Mouse (Mus musculus) liver, embryonic 14.5 days (tissue): Measurements from ENCODE around the gene Mrpl27. TPM values are rescaled to one million over a fixed set of nuclear protein-coding genes. Genes with fewer than 3 reads are reported as not detected.
A peak's percentile ranks its signal among the peaks of the same experiment; 100 is the strongest.

Experiments
- ATAC-seq: fragments of 200-750 bp; cut with Nextera tagmentation; 2 replicates; pipeline ENCODE4 v1.8.0; 2017; ENCODE audit warnings: moderate number of reproducible peaks, mild to moderate bottlenecking, moderate library complexity; ENCODE audit not compliant: insufficient read depth
- DNase-seq, 3 experiments: peaks; one replicate each; pipeline ENCODE4 v3.0.0-alpha.2; 2012 to 2013; ENCODE audit warnings: low read depth in 3 of 3, low spot score in 3 of 3
- H3K27ac ChIP-seq: fragments of 300-500 bp; sonication (generic); 2 replicates; pipeline ENCODE4 v1.5.1; 2014; ENCODE audit warnings: moderate library complexity, mild to moderate bottlenecking, control low read depth, inconsistent platforms
- H3K27me3 ChIP-seq: fragments of 300-500 bp; sonication (generic); 2 replicates; pipeline ENCODE4 v1.6.1; 2014; ENCODE audit warnings: mild to moderate bottlenecking, low read length, moderate library complexity; ENCODE audit not compliant: control insufficient read depth, insufficient read depth
- H3K36me3 ChIP-seq: fragments of 300-500 bp; sonication (generic); replicated peaks from 2 replicates; pipeline ENCODE4 v1.6.1; 2014; ENCODE audit warnings: low read depth; ENCODE audit not compliant: control insufficient read depth, insufficient read depth
- H3K4me1 ChIP-seq, 2 experiments: fragments of 200-500 bp in 1 of 2; fragments of 300-500 bp in 1 of 2; sonication (generic) in 1 of 2; replicated peaks; 2 replicates each; pipeline ENCODE4 v1.6.1; 2012 to 2014; ENCODE audit warnings: antibody characterized with exemption in 1 of 2, inconsistent platforms in 1 of 2, low read length in 1 of 2; ENCODE audit not compliant: control insufficient read depth in 2 of 2, insufficient read depth in 2 of 2
- H3K4me2 ChIP-seq: fragments of 300-500 bp; sonication (generic); 2 replicates; pipeline ENCODE4 v1.6.1; 2014; ENCODE audit warnings: low read depth, mild to moderate bottlenecking, control low read depth, moderate library complexity
- H3K4me3 ChIP-seq, 2 experiments: fragments of 200-500 bp in 1 of 2; fragments of 300-500 bp in 1 of 2; sonication (generic) in 1 of 2; 2 replicates each; pipeline ENCODE4 v1.5.1; 2012 to 2014; ENCODE audit warnings: low read depth in 2 of 2, low read length in 2 of 2, mild to moderate bottlenecking in 2 of 2, control low read depth in 1 of 2, inconsistent platforms in 1 of 2, moderate library complexity in 1 of 2; ENCODE audit not compliant: insufficient read depth in 1 of 2
- H3K9ac ChIP-seq: fragments of 300-500 bp; sonication (generic); replicated peaks from 2 replicates; pipeline ENCODE4 v1.6.1; 2014; ENCODE audit warnings: mild to moderate bottlenecking, control low read depth, moderate library complexity
- H3K9me3 ChIP-seq: fragments of 300-500 bp; sonication (generic); 2 replicates; pipeline ENCODE4 v1.6.1; 2016; ENCODE audit warnings: low read length, mixed read lengths; ENCODE audit not compliant: control insufficient read depth
- CTCF ChIP-seq: IDR thresholded peaks from 2 replicates; pipeline ENCODE4 v1.5.1; 2016; ENCODE audit warnings: antibody characterized with exemption, low read depth, control low read depth
- EP300 ChIP-seq: IDR thresholded peaks from 2 replicates; pipeline ENCODE4 v1.6.1; 2016; ENCODE audit warnings: antibody characterized with exemption, low read depth
- WGBS: fragments of 180-500 bp; shearing (Covaris S2); extraction: QIAGEN DNeasy Blood & Tissue Kit; methylation state at CpG from one replicate; pipeline ENCODE4 v1.1.7; 2014; ENCODE audit not compliant: insufficient replicate concordance; 5-methylcytosine and 5-hydroxymethylcytosine counted together
- polyA plus RNA-seq, 2 experiments: library from polyadenylated mRNA; depleted of rRNA in 1 of 2; stranded (reverse) in 1 of 2; unstranded in 1 of 2; fragments of >200 nt; fragmentation: Nextera tagmentation in 1 of 2; extraction: Ambion mirVana in 1 of 2; gene quantifications; 2 replicates each; pipeline versions ENCODE4 v1.2.1 to v1.2.3; 2012 to 2014

Mrpl27 gene
- polyA plus RNA-seq, 2 experiments = 56.8 to 61.3 TPM

DNA sequence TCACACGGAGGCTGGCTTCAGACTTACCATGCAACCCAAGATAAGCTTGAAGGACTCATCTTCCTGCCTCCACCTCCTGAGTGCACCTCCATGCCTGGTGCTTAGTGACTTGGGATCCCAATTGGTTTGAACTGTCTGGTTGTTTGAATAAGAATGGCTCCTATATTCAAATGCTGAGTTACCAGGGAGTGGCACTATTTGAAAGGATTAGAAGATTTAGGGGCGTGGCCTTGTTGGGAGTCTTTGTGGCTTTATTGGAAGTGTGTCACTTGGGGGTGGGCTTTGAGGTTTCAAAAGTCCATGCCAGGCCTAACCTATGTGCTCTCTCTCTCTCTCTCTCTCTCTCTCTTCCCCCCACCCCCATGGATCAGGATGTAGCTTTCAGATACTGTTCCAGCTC, 35.9 kb upstream of the Mrpl27 start:
- Histone ChIP-seq H3K4me3 (no peak overlapping the region), H3K9me3 (no peaks in the 10 kb centered on the region), H3K27ac (no peak overlapping the region), H3K9ac (no peak overlapping the region), H3K4me2 (no peak overlapping the region), H3K36me3 (no peaks in the 10 kb centered on the region), H3K27me3 (no peaks in the 10 kb centered on the region), H3K4me1 (no peaks in the 10 kb centered on the region; a peak in 1 of 4 replicates)
- ATAC-seq (no peak), DNase-seq (no peak)
- WGBS = 68% methylated on average over 2 of the region's 2 CpGs
- TF ChIP-seq CTCF (no peak), EP300 (no peak)

DNA sequence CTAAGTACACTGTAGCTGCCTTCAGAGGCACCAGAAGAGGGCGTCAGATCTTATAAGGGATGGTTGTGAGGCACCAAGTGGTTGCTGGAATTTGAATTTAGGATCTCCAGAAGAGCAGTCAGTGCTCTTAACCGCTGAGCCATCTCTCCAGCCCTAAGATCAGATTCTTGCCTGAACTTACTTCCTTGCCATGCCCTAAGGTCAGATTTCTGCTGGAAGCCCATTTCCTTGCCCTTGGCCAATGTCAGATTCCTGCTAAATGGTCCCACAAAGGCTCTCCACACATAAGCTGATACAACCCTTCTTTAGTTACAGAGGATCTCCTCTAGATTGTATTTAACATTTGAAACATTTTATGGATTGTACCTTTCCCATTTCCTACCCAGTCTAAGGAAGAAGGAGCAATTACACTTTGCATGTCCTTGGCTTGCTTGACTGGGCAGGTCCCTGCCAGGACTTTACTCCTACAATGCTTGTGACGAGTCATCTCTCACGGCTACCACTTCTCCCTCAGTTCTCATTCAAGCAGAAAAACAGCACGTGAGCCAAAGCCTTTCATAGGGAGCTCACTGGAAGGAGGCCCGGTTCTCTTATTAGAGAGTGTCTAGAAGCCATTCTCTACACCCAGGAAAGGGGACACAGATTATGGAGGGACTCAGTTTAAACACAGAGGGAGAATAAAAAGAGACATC, 32.7 kb upstream of the Mrpl27 start:
- no peaks in the 10 kb centered on the region for H3K36me3 ChIP-seq
- no peak overlapping the region for H3K4me2 ChIP-seq
- H3K27me3 ChIP-seq = no peaks in the 10 kb centered on the region
- H3K27ac ChIP-seq = no peak overlapping the region
- 35% methylated on average over 6 of the region's 6 CpGs for WGBS
- H3K9ac ChIP-seq = no peak overlapping the region
- ATAC-seq (no peak), DNase-seq (no peak)
- H3K4me3 ChIP-seq = no peak overlapping the region
- H3K9me3 ChIP-seq = no peaks in the 10 kb centered on the region
- no peaks in the 10 kb centered on the region; a peak in 1 of 4 replicates for H3K4me1 ChIP-seq
- TF ChIP-seq CTCF (no peak), EP300 (no peak)

DNA sequence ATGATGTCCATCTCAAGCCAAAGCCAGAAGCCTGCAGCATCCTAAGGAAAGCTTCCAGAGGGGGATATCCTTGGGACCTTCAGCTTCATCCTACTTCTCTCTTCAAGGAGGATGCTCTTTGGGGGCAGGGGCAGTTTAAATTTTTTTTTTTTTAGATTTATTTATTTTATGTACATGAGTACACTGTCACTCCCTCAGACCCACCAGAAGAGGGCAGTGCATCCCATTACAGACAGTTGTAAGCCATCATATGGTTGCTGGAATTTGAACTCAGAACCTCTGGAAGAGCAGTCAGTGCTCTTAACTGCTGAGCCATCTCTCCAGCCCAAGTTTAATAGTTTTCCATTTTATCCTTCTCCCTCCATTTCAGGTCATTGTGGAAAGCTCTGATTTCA, 32.1 kb upstream of the Mrpl27 start:
- no peaks in the 10 kb centered on the region for H3K9me3 ChIP-seq
- H3K4me3 ChIP-seq = no peak overlapping the region
- no peaks in the 10 kb centered on the region for H3K27me3 ChIP-seq
- no peaks in the 10 kb centered on the region; a peak in 1 of 4 replicates for H3K4me1 ChIP-seq
- TF ChIP-seq EP300 = no peak
- peak; percentile 27; the same call in 1 of the 2 replicates for TF ChIP-seq CTCF
- H3K27ac ChIP-seq = no peak overlapping the region
- H3K36me3 ChIP-seq = no peaks in the 10 kb centered on the region
- DNase-seq = no peak
- ATAC-seq = no peak
- H3K4me2 ChIP-seq = no peak overlapping the region
- no peak overlapping the region for H3K9ac ChIP-seq

DNA sequence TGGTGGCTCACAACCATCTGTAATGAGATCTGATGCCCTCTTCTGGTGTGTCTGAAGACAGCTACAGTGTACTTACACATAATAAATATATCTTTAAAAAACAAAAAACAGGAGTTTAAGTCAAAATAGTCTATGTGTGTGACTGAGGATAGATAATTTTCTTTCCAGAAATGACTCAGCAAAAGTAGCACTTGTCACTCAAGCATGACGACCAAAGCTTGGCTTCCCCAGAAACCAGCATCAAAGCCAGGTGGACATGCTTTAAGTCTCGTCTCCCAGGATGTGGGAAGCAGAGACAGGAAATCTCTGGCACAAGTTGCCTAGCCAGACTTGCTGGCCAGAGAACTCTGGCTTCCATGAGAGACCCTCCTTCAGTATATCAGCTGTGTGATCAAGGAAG, 31.4 kb upstream of the Mrpl27 start:
- WGBS = 14% methylated on average over 2 of the region's 2 CpGs
- no peak for ATAC-seq
- H3K4me1 ChIP-seq = no peaks in the 10 kb centered on the region; a peak in 1 of 4 replicates
- no peak overlapping the region for H3K9ac ChIP-seq
- no peaks in the 10 kb centered on the region for H3K9me3 ChIP-seq
- H3K27ac ChIP-seq = no peak overlapping the region
- H3K4me3 ChIP-seq = no peak overlapping the region
- H3K4me2 ChIP-seq = no peak overlapping the region
- DNase-seq = no peak
- TF ChIP-seq CTCF = no peak
- TF ChIP-seq EP300 = no peak
- no peaks in the 10 kb centered on the region for H3K36me3 ChIP-seq
- H3K27me3 ChIP-seq = no peaks in the 10 kb centered on the region

DNA sequence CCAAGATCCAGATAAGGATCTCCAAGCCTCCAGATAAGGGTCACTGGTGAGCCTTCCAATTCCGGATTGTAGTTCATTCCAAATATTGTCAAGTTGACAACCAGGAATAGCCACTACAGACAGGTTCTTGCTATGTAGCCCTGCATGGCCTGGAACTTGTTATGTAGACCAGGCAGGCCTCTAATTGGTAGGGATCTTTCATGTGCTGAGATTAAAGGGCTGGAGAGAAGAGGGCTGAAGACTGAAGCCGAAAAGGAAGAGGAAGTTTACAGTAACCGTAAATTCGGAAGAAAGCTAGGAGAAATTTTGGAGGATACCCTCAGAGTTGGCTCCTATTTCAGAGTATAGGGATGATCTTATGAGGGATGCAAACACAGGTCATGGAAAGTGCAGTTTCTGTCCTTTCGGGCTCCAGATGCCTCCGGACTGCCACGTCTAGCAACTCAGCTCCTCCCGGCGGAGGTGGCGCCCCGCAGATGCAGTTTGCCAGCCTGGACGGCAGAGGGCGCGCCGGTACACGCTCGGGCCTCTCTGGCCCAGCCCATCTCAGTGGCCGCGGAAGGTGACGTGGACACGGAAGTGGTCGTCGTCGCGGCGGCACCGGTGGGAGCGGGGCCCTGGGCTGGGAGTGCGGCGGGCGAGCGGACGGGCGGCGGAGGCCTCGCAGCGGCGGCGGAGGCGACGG, 24.2 kb upstream of the Mrpl27 start, which contains the start of gene Lrrc59:
TSS of gene Lrrc59 (plus strand) at position 569 of the 685 bp plus-strand sequence.
- DNase-seq (peak; percentile 76 to 79 (median 79)), ATAC-seq (peak; percentile 93)
- Histone ChIP-seq H3K36me3 (peaks cover 22% of the 10 kb centered on the region), H3K27ac (peak within 1 kb of the TSS; percentile 43), H3K4me2 (peak within 1 kb of the TSS; percentile 90), H3K9me3 (no peaks in the 10 kb centered on the region), H3K9ac (peak within 1 kb of the TSS; percentile 91), H3K4me1 (peaks cover 0 to 12% of the 10 kb centered on the region in 2 experiments; a peak in 2 of 4 replicates), H3K27me3 (no peaks in the 10 kb centered on the region), H3K4me3 (peak within 1 kb of the TSS; percentile 83 to 89)
- peak; percentile 99 for TF ChIP-seq CTCF
- TF ChIP-seq EP300 = no peak
- 2% methylated on average over 41 of the region's 41 CpGs for WGBS
